Mouse (Mus musculus) stomach, embryonic 15.5 days (tissue): ENCODE data around the gene Fndc9. TPM values are rescaled to one million over a fixed set of nuclear protein-coding genes. Genes with fewer than 3 reads are reported as not detected.

Experiments
- ATAC-seq: fragments of 200-750 bp; cut with Nextera tagmentation; 2 replicates; pipeline ENCODE4 v1.8.0; 2017; ENCODE audit warnings: low read depth, moderate number of reproducible peaks, moderate TSS enrichment; ENCODE audit not compliant: insufficient read depth, low FRiP score
- H3K27ac ChIP-seq: fragments of 300-500 bp; sonication (generic); 2 replicates; pipeline ENCODE4 v1.5.1; 2015; ENCODE audit warnings: mild to moderate bottlenecking, inconsistent platforms
- H3K27me3 ChIP-seq: fragments of 300-500 bp; sonication (generic); replicated peaks from 2 replicates; pipeline ENCODE4 v1.6.1; 2015; ENCODE audit warnings: inconsistent platforms
- H3K36me3 ChIP-seq: fragments of 300-500 bp; sonication (generic); 2 replicates; pipeline ENCODE4 v1.6.1; 2015; ENCODE audit warnings: inconsistent platforms
- H3K4me1 ChIP-seq: fragments of 300-500 bp; sonication (generic); 2 replicates; pipeline ENCODE4 v1.6.1; 2015; ENCODE audit warnings: inconsistent platforms
- H3K4me2 ChIP-seq: fragments of 300-500 bp; sonication (generic); 2 replicates; pipeline ENCODE4 v1.6.1; 2015; ENCODE audit warnings: mild to moderate bottlenecking, inconsistent platforms
- H3K4me3 ChIP-seq: fragments of 300-500 bp; sonication (generic); replicated peaks from 2 replicates; pipeline ENCODE4 v1.5.1; 2015; ENCODE audit warnings: inconsistent platforms
- H3K9ac ChIP-seq: fragments of 300-500 bp; sonication (generic); 2 replicates; pipeline ENCODE4 v1.6.1; 2015; ENCODE audit warnings: inconsistent platforms
- H3K9me3 ChIP-seq: fragments of 300-500 bp; sonication (generic); 2 replicates; pipeline ENCODE4 v1.6.1; 2016; ENCODE audit warnings: inconsistent platforms
- WGBS: fragments of 180-500 bp; shearing (Covaris S2); methylation state at CpG from one replicate; pipeline ENCODE4 v1.1.7; 2015; 5-methylcytosine and 5-hydroxymethylcytosine counted together
- polyA plus RNA-seq: library from polyadenylated mRNA; unstranded; fragments of >200 nt; fragmentation: Nextera tagmentation; extraction: Ambion mirVana; gene quantifications from 2 replicates; pipeline ENCODE4 v1.2.1, GENCODE M21; 2015

The Fndc9 gene
- polyA plus RNA-seq, 1 experiment from 2014 or later, result 0.10 TPM

GRCm38 (mm10) chr11:46241150-46241673 lies 5.9 kb downstream of the Fndc9 start:
- Histone ChIP-seq H3K36me3 (no peaks in the 10 kb centered on the region), H3K27ac (no peak overlapping the region), H3K27me3 (no peaks in the 10 kb centered on the region), H3K4me3 (no peak overlapping the region), H3K4me2 (no peak overlapping the region), H3K4me1 (no peaks in the 10 kb centered on the region), H3K9me3 (no peaks in the 10 kb centered on the region), H3K9ac (no peak overlapping the region)
- 81% methylated on average over 7 of the region's 7 CpGs for WGBS
- ATAC-seq, result peak; percentile 90

GRCm38 (mm10) chr11:46241985-46242384 lies 6.7 kb downstream of the Fndc9 start:
- WGBS, result 88% methylated on average over 8 of the region's 8 CpGs
- H3K4me3 ChIP-seq, result no peak overlapping the region
- no peaks in the 10 kb centered on the region for H3K9me3 ChIP-seq
- ATAC-seq, result no peak; the same call in 1 of the 2 replicates
- no peaks in the 10 kb centered on the region for H3K36me3 ChIP-seq
- H3K4me1 ChIP-seq, result no peaks in the 10 kb centered on the region
- no peak overlapping the region for H3K9ac ChIP-seq
- no peak overlapping the region for H3K4me2 ChIP-seq
- no peak overlapping the region for H3K27ac ChIP-seq
- H3K27me3 ChIP-seq, result no peaks in the 10 kb centered on the region

- H3K9me3 ChIP-seq, result no peaks in the 10 kb centered on the region
- no peak for ATAC-seq
- no peaks in the 10 kb centered on the region for H3K36me3 ChIP-seq
- H3K4me2 ChIP-seq, result no peak overlapping the region
- no peaks in the 10 kb centered on the region for H3K4me1 ChIP-seq
- no peak overlapping the region for H3K27ac ChIP-seq
- no peak overlapping the region for H3K9ac ChIP-seq
- no peak overlapping the region for H3K4me3 ChIP-seq
- H3K27me3 ChIP-seq, result no peaks in the 10 kb centered on the region
- WGBS, result 91% methylated on average over 23 of the region's 23 CpGs
Measured at GRCm38 (mm10) chr11:46244731-46245604, 9.6 kb downstream of the Fndc9 start.

GRCm38 (mm10) chr11:46245926-46246325 lies 10.6 kb downstream of the Fndc9 start:
- Histone ChIP-seq H3K36me3 (no peaks in the 10 kb centered on the region), H3K4me3 (no peak overlapping the region), H3K27ac (no peak overlapping the region), H3K9ac (no peak overlapping the region), H3K4me2 (no peak overlapping the region), H3K27me3 (no peaks in the 10 kb centered on the region), H3K4me1 (no peaks in the 10 kb centered on the region), H3K9me3 (no peaks in the 10 kb centered on the region)
- WGBS, result 66% methylated on average over 8 of the region's 8 CpGs
- ATAC-seq, result no peak

- no peak for ATAC-seq
- no peaks in the 10 kb centered on the region for H3K27me3 ChIP-seq
- H3K9ac ChIP-seq, result no peak overlapping the region
- no peak overlapping the region for H3K4me2 ChIP-seq
- no peaks in the 10 kb centered on the region for H3K4me1 ChIP-seq
- H3K27ac ChIP-seq, result no peak overlapping the region
- WGBS, result 62% methylated on average over 7 of the region's 7 CpGs
- H3K36me3 ChIP-seq, result no peaks in the 10 kb centered on the region
- H3K4me3 ChIP-seq, result no peak overlapping the region
- H3K9me3 ChIP-seq, result no peaks in the 10 kb centered on the region
Measured at GRCm38 (mm10) chr11:46246393-46246792, 11.1 kb downstream of the Fndc9 start.

- Histone ChIP-seq H3K9me3 (no peaks in the 10 kb centered on the region), H3K4me2 (no peak overlapping the region), H3K4me3 (no peak overlapping the region), H3K27me3 (no peaks in the 10 kb centered on the region), H3K36me3 (no peaks in the 10 kb centered on the region), H3K4me1 (no peaks in the 10 kb centered on the region), H3K9ac (no peak overlapping the region), H3K27ac (no peak overlapping the region)
- 85% methylated on average over 3 of the region's 3 CpGs for WGBS
- no peak for ATAC-seq
Measured at GRCm38 (mm10) chr11:46248352-46248751, 13.0 kb downstream of the Fndc9 start.

- Histone ChIP-seq H3K4me3 (no peak overlapping the region), H3K9ac (no peak overlapping the region), H3K36me3 (no peaks in the 10 kb centered on the region), H3K4me2 (no peak overlapping the region), H3K9me3 (no peaks in the 10 kb centered on the region), H3K27me3 (no peaks in the 10 kb centered on the region), H3K27ac (no peak overlapping the region), H3K4me1 (no peaks in the 10 kb centered on the region)
- peak; percentile 35; the same call in 1 of the 2 replicates for ATAC-seq
- 28% methylated on average over 7 of the region's 7 CpGs for WGBS
Measured at GRCm38 (mm10) chr11:46251994-46252393, 16.7 kb downstream of the Fndc9 start.

- 87% methylated on average over 2 of the region's 2 CpGs for WGBS
- no peak for ATAC-seq
Measured at GRCm38 (mm10) chr11:46255291-46255690, 20.0 kb downstream of the Fndc9 start.

GRCm38 (mm10) chr11:46258207-46258606 lies 22.9 kb downstream of the Fndc9 start:
- Histone ChIP-seq H3K27me3 (no peaks in the 10 kb centered on the region), H3K36me3 (no peaks in the 10 kb centered on the region), H3K9me3 (no peaks in the 10 kb centered on the region), H3K27ac (no peak overlapping the region), H3K4me1 (no peaks in the 10 kb centered on the region), H3K4me2 (no peak overlapping the region), H3K9ac (no peak overlapping the region), H3K4me3 (no peak overlapping the region)
- WGBS, result 71% methylated on average over 4 of the region's 4 CpGs
- no peak for ATAC-seq

More at GRCm38 (mm10) chr11:46255291-46255690, 20.0 kb downstream of the Fndc9 start:
- Histone ChIP-seq H3K27me3 (no peaks in the 10 kb centered on the region), H3K4me3 (no peak overlapping the region), H3K36me3 (no peaks in the 10 kb centered on the region), H3K4me2 (no peak overlapping the region), H3K9me3 (no peaks in the 10 kb centered on the region), H3K9ac (no peak overlapping the region), H3K27ac (no peak overlapping the region), H3K4me1 (no peaks in the 10 kb centered on the region)

GRCm38 (mm10) chr11:46258749-46259148 lies 23.4 kb downstream of the Fndc9 start:
- no peaks in the 10 kb centered on the region for H3K4me1 ChIP-seq

GRCm38 (mm10) chr11:46262854-46263253 lies 27.5 kb downstream of the Fndc9 start:
- WGBS, result 78% methylated on average over 3 of the region's 3 CpGs
- Histone ChIP-seq H3K27ac (no peak overlapping the region), H3K4me1 (no peaks in the 10 kb centered on the region), H3K36me3 (no peaks in the 10 kb centered on the region), H3K27me3 (no peaks in the 10 kb centered on the region), H3K4me3 (no peak overlapping the region), H3K9ac (no peak overlapping the region), H3K4me2 (no peak overlapping the region), H3K9me3 (no peaks in the 10 kb centered on the region)
- no peak for ATAC-seq

More at GRCm38 (mm10) chr11:46258749-46259148, 23.4 kb downstream of the Fndc9 start:
- no peak for ATAC-seq
- Histone ChIP-seq H3K27ac (no peak overlapping the region), H3K9me3 (no peaks in the 10 kb centered on the region), H3K9ac (no peak overlapping the region), H3K27me3 (no peaks in the 10 kb centered on the region), H3K36me3 (no peaks in the 10 kb centered on the region), H3K4me2 (no peak overlapping the region), H3K4me3 (no peak overlapping the region)
- WGBS, result 87% methylated on average over 8 of the region's 8 CpGs

GRCm38 (mm10) chr11:46263291-46263690 lies 28.0 kb downstream of the Fndc9 start:
- H3K27ac ChIP-seq, result no peak overlapping the region
- H3K4me3 ChIP-seq, result no peak overlapping the region
- H3K9ac ChIP-seq, result no peak overlapping the region
- ATAC-seq, result no peak
- no peaks in the 10 kb centered on the region for H3K36me3 ChIP-seq
- WGBS, result 91% methylated on average over 11 of the region's 11 CpGs
- H3K4me1 ChIP-seq, result no peaks in the 10 kb centered on the region
- no peak overlapping the region for H3K4me2 ChIP-seq
- no peaks in the 10 kb centered on the region for H3K9me3 ChIP-seq
- H3K27me3 ChIP-seq, result no peaks in the 10 kb centered on the region
